Mouse (Mus musculus): ENCODE measurements around the gene Vti1b. TPM values are rescaled to one million over a fixed set of nuclear protein-coding genes. Genes with fewer than 3 reads are reported as not detected.
"Not testable (repeated sequence)": the region's sequence is repeated elsewhere in the genome, so short reads cannot be mapped to it uniquely, and the experiment has no call there.

Vti1b gene
- total and polyA plus RNA-seq, 2 experiments from 2014 or later, result 7.2 to 79.8 TPM

DNA sequence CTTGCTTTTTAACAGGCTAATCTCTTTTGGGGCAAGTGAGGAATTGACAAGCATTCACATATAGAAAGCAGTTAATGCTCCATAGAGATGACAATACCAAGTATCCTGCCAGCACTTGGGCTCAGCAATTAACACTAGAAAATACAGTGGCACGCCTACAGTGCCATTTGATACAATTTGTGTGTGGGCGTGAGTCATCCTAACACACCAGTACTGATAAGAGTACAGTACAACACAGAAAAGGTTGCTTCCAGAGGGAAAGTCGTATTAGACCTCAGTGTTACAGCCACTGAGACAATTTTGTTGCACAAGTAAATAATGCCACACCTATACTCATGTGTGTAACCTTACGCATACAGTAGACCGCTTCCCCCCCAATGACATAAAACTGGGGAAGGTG is 24.6 kb upstream of the Vti1b start:
- WGBS, result 69% methylated on average over 5 of the region's 5 CpGs
- Histone ChIP-seq H3K27ac (ENCODE audit: low read depth) (no peak overlapping the region), H3K4me2 (ENCODE audit: low read depth, low read length) (no peak overlapping the region), H3K27me3 (ENCODE audit: control insufficient read depth, insufficient read depth, low read length) (no peaks in the 10 kb centered on the region), H3K9ac (replicated peaks; ENCODE audit: low read depth, low read length) (no peak overlapping the region), H3K4me1 (ENCODE audit: control insufficient read depth, insufficient read depth) (no peaks in the 10 kb centered on the region), H3K9me3 (replicated peaks; ENCODE audit: control insufficient read depth, low read length) (no peaks in the 10 kb centered on the region), H3K4me3 (ENCODE audit: low read depth, low read length) (no peak overlapping the region), H3K36me3 (replicated peaks; ENCODE audit: control insufficient read depth, insufficient read depth, low read length) (no peaks in the 10 kb centered on the region)
- ATAC-seq (ENCODE audit: insufficient read depth, low read depth), result no peak
- no peak for DNase-seq (ENCODE audit: low spot score)
- no peak for TF ChIP-seq EP300 (IDR thresholded peaks at IDR 0.05; ENCODE audit: low read depth)
- TF ChIP-seq CTCF (IDR thresholded peaks at IDR 0.05; ENCODE audit: low read depth), result no peak

- H3K27ac ChIP-seq (ENCODE audit: low read depth), result no peak overlapping the region
- TF ChIP-seq EP300 (IDR thresholded peaks at IDR 0.05; ENCODE audit: low read depth), result no peak
- TF ChIP-seq CTCF (IDR thresholded peaks at IDR 0.05; ENCODE audit: low read depth), result peak; percentile 77
- no peak overlapping the region for H3K4me3 ChIP-seq (ENCODE audit: low read depth, low read length)
- ATAC-seq (ENCODE audit: insufficient read depth, low read depth) (0 out of 2 replicates have a peak, but pooled peaks have one; percentile 24), DNase-seq (ENCODE audit: low spot score) (peak; percentile 64)
- peaks cover 12% of the 10 kb centered on the region for H3K4me1 ChIP-seq (ENCODE audit: control insufficient read depth, insufficient read depth)
- no peak overlapping the region for H3K4me2 ChIP-seq (ENCODE audit: low read depth, low read length)
- 2% methylated on average over 3 of the region's 3 CpGs for WGBS
- no peaks in the 10 kb centered on the region for H3K27me3 ChIP-seq (ENCODE audit: control insufficient read depth, insufficient read depth, low read length)
- no peaks in the 10 kb centered on the region for H3K9me3 ChIP-seq (replicated peaks; ENCODE audit: control insufficient read depth, low read length)
- H3K9ac ChIP-seq (replicated peaks; ENCODE audit: low read depth, low read length), result no peak overlapping the region
- H3K36me3 ChIP-seq (replicated peaks; ENCODE audit: control insufficient read depth, insufficient read depth, low read length), result 0 out of 2 replicates have a peak, but pooled peaks cover under 1% of the 10 kb centered on the region
These were observed 21.0 kb upstream of the Vti1b start for GRCm38 (mm10) chr12:79193441-79193840.

- Histone ChIP-seq H3K4me2 (ENCODE audit: low read depth, low read length) (peak within 1 kb of the TSS; percentile 97), H3K36me3 (replicated peaks; ENCODE audit: control insufficient read depth, insufficient read depth, low read length) (peaks cover 12% of the 10 kb centered on the region), H3K9me3 (replicated peaks; ENCODE audit: control insufficient read depth, low read length) (no peaks in the 10 kb centered on the region), H3K4me1 (ENCODE audit: control insufficient read depth, insufficient read depth) (peaks cover 12% of the 10 kb centered on the region), H3K27me3 (ENCODE audit: control insufficient read depth, insufficient read depth, low read length) (no peaks in the 10 kb centered on the region), H3K27ac (ENCODE audit: low read depth) (peak within 1 kb of the TSS; percentile 5; the same call in 1 of the 2 replicates), H3K9ac (replicated peaks; ENCODE audit: low read depth, low read length) (peak within 1 kb of the TSS; percentile 63), H3K4me3 (ENCODE audit: low read depth, low read length) (peak within 1 kb of the TSS; percentile 68)
- DNase-seq (ENCODE audit: low spot score) (no peak), ATAC-seq (ENCODE audit: insufficient read depth, low read depth) (no peak)
- TF ChIP-seq EP300 (IDR thresholded peaks at IDR 0.05; ENCODE audit: low read depth), result no peak
- no peak for TF ChIP-seq CTCF (IDR thresholded peaks at IDR 0.05; ENCODE audit: low read depth)
- 62% methylated on average over 6 of the region's 6 CpGs for WGBS
These were observed 19.7 kb upstream of the Vti1b start, which contains the start of gene Rdh11 for GRCm38 (mm10) chr12:79192193-79192592. Gene Rdh11, minus strand, starts transcription at chr12:79192293.

DNA sequence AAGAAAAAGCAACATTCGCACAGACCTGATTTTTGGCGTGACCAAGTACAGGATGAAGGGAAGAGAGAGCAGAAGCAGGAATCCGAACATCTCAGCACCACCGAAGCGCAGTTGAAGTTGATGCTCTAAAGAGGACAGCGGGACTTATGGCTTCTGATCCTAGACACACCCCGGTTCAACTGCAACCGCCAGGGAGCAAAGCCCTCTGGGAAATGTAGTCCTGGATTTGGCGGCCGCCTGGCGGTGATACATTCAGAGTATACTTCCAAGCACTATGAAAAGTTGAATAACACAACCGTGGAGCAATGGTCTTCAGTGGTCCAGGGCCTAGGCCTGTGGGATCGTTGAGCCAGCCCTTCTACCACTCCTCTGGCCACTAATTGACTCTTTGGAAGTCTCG is 19.2 kb upstream of the Vti1b start:
- no peak for TF ChIP-seq EP300 (IDR thresholded peaks at IDR 0.05; ENCODE audit: low read depth)
- peak; percentile 50 for TF ChIP-seq CTCF (IDR thresholded peaks at IDR 0.05; ENCODE audit: low read depth)
- no peaks in the 10 kb centered on the region for H3K27me3 ChIP-seq (ENCODE audit: control insufficient read depth, insufficient read depth, low read length)
- peak overlapping the region; percentile 5; the same call in 1 of the 2 replicates for H3K27ac ChIP-seq (ENCODE audit: low read depth)
- peak overlapping the region; percentile 97 for H3K4me2 ChIP-seq (ENCODE audit: low read depth, low read length)
- peak overlapping the region; percentile 68 for H3K4me3 ChIP-seq (ENCODE audit: low read depth, low read length)
- H3K36me3 ChIP-seq (replicated peaks; ENCODE audit: control insufficient read depth, insufficient read depth, low read length), result peaks cover 17% of the 10 kb centered on the region
- H3K9me3 ChIP-seq (replicated peaks; ENCODE audit: control insufficient read depth, low read length), result no peaks in the 10 kb centered on the region
- WGBS, result 4% methylated on average over 14 of the region's 14 CpGs
- peak overlapping the region; percentile 63 for H3K9ac ChIP-seq (replicated peaks; ENCODE audit: low read depth, low read length)
- DNase-seq (ENCODE audit: low spot score) (peak; percentile 80), ATAC-seq (ENCODE audit: insufficient read depth, low read depth) (peak; percentile 93)
- H3K4me1 ChIP-seq (ENCODE audit: control insufficient read depth, insufficient read depth), result peaks cover 12% of the 10 kb centered on the region

- ATAC-seq (ENCODE audit: insufficient read depth, low read depth) (peak; percentile 67), DNase-seq (ENCODE audit: low spot score) (peak; percentile 51)
- peak overlapping the region; percentile 63 for H3K9ac ChIP-seq (replicated peaks; ENCODE audit: low read depth, low read length)
- peak overlapping the region; percentile 68 for H3K4me3 ChIP-seq (ENCODE audit: low read depth, low read length)
- no peak for TF ChIP-seq EP300 (IDR thresholded peaks at IDR 0.05; ENCODE audit: low read depth)
- no peak for TF ChIP-seq CTCF (IDR thresholded peaks at IDR 0.05; ENCODE audit: low read depth)
- H3K36me3 ChIP-seq (replicated peaks; ENCODE audit: control insufficient read depth, insufficient read depth, low read length), result peaks cover 23% of the 10 kb centered on the region
- H3K27me3 ChIP-seq (ENCODE audit: control insufficient read depth, insufficient read depth, low read length), result no peaks in the 10 kb centered on the region
- H3K9me3 ChIP-seq (replicated peaks; ENCODE audit: control insufficient read depth, low read length), result no peaks in the 10 kb centered on the region
- peak overlapping the region; percentile 97 for H3K4me2 ChIP-seq (ENCODE audit: low read depth, low read length)
- WGBS, result 1% methylated on average over 18 of the region's 18 CpGs
- peak overlapping the region; percentile 5; the same call in 1 of the 2 replicates for H3K27ac ChIP-seq (ENCODE audit: low read depth)
- H3K4me1 ChIP-seq (ENCODE audit: control insufficient read depth, insufficient read depth), result peaks cover 12% of the 10 kb centered on the region
These were observed 18.6 kb upstream of the Vti1b start for GRCm38 (mm10) chr12:79190931-79191673.

GRCm38 (mm10) chr12:79185160-79185559 is 12.7 kb upstream of the Vti1b start:
- H3K27ac ChIP-seq (ENCODE audit: low read depth); H3K4me1 ChIP-seq (ENCODE audit: control insufficient read depth, insufficient read depth); ATAC-seq (ENCODE audit: insufficient read depth, low read depth); H3K9ac ChIP-seq (replicated peaks; ENCODE audit: low read depth, low read length); H3K4me3 ChIP-seq (ENCODE audit: low read depth, low read length); H3K27me3 ChIP-seq (ENCODE audit: control insufficient read depth, insufficient read depth, low read length); DNase-seq (ENCODE audit: low spot score); H3K9me3 ChIP-seq (replicated peaks; ENCODE audit: control insufficient read depth, low read length); H3K4me2 ChIP-seq (ENCODE audit: low read depth, low read length): not testable (repeated sequence)
- peaks cover 72% of the 10 kb centered on the region for H3K36me3 ChIP-seq (replicated peaks; ENCODE audit: control insufficient read depth, insufficient read depth, low read length)
- WGBS, result 74% methylated on average over 6 of the region's 6 CpGs

All from heart, postnatal 0 days (tissue).